Mouse (Mus musculus): ENCODE measurements at regions not wholly inside any gene's neighbourhood (a gene's known extent, or its start where the extent isn't known, plus 50 kb on each side); places are given as distances from the start of the nearest gene placed in this dataset.

DNA sequence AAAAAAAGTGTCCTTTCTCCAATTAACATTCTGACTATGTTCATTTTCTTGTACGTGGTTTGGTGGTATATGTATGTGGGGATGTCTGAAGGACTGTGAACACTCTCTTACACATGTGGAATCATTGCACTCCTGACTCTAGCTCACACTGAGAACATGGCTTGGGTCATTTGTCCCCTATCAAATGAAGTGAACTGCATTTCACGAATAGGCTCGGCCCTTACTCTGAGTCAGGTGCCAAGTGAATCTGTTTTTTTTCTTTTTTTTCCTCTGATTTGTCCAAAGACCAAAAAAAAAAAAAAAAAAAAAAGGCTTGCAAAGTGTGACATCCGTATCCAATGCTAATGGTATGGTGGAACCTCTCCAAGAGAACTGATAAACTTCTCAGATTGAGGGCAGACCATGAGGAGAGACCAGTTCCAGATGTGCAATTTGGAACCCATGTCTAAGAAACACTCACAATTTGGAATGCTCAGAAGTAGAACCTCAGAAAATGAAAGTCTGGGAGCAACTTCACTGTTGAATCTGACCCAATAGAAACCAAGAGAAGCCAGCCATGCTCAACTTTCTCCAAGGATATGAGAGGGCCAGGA lies 631.7 kb upstream of the Fam160b2 start:
- no peak for DNase-seq (ENCODE audit: low spot score in 2 of 2)

- no peak for DNase-seq (ENCODE audit: low spot score in 2 of 2)
Measured at GRCm38 (mm10) chr14:71230484-71231188, 631.0 kb upstream of the Fam160b2 start.

DNA sequence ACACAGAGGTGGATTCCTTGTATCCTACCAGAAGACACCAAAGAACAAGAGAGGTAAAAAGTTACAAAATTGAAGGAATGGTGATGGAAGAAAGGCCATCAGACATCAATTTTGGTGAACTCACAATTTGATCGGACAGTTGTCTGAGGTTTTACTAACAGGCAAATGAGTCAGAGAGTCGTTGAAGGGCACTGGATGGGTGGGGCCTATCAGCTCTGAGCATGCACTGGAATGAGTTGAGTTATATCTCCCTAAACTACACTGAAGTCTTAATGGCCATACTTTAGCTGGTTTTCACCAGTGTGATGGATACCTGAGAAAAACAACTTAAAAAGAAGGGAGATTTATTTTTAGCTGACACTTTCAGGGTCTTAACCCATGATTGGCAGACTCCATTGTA lies 630.3 kb upstream of the Fam160b2 start:
- no peak for DNase-seq (ENCODE audit: low spot score in 2 of 2)

- DNase-seq (ENCODE audit: low spot score in 2 of 2), result no peak
Measured at GRCm38 (mm10) chr14:71228894-71229446, 629.3 kb upstream of the Fam160b2 start.

- DNase-seq (ENCODE audit: low spot score in 2 of 2), result no peak
Measured at GRCm38 (mm10) chr14:71217041-71217440, 617.4 kb upstream of the Fam160b2 start.

GRCm38 (mm10) chr14:71211359-71211978 lies 611.8 kb upstream of the Fam160b2 start:
- DNase-seq (ENCODE audit: low spot score in 2 of 2), result no peak

DNA sequence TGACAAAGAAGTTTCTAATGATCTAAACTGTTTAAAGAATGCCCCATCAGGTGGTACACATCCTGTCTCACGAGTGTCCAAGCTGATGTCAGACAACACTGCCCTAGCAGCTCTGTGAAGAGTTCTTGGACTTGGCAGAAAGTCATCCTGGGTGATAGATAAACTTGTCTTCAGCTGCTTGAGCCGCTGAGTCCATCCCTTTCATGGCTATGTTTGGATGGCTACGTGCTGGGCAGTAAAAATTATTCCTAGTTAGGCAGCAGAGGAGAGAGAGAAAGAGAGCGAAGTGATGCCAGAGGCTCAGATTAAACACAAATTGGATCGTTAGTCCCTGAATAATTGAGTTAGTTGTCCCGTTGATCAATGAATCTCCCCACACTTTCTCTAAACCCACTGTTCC lies 603.8 kb upstream of the Fam160b2 start:
- DNase-seq (ENCODE audit: low spot score in 2 of 2), result no peak

- no peak for DNase-seq (ENCODE audit: low spot score in 2 of 2)
Measured at GRCm38 (mm10) chr14:71200917-71201316, 601.3 kb upstream of the Fam160b2 start.

DNA sequence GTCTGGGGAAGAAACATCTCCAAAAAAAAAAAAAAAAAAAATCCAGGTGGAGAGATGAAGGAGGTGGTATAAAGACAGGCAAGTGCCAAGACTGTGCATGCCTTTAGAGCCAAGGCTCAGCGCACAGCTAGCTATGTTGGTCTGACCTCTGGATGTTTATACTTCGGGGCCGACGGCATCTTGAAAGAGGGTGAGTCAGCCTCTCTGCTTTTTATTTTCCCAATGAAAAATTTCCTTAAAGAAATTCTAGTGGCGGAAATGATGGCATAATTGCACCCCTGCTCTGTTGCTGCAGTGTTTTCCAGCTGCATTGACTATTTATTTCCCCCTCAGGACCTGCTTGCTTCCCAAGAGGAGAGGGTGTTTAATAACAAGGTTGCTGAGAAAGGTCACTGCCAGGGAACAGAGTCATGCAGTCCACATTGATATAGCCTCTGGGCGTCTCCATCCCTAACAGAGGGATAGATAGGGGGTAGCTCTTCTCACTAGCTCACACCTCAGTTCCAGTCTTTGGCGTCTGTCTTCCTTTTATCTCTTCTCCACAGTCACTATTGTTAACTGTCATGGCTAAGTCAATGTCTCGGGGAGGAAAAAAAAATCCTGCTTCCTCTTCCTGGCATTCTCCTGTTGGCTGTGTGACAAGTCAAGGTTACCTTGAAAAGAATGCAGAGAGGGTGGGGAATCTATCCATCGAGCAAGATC lies 599.7 kb upstream of the Fam160b2 start:
- DNase-seq (ENCODE audit: low spot score in 2 of 2), result no peak

DNA sequence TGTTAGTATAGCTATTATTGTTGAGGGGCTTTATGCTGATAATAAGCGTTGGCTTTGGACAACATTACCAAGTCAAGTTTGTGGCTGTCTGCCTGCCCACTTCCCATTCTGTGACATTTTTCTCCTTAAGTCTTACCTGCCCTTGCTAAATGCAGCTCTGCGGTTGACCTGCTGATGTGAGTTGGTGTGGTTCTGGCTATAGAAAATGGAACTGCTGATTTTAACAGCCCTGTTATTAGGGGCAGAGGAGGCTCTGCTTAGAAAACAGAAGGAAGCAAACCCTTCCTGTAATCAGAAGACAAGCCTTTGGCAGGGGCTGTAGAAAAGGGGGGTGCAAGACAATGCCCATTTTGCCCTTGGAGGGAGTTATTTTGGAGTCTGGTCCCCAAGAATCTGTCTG lies 594.6 kb upstream of the Fam160b2 start:
- DNase-seq (ENCODE audit: low spot score in 2 of 2), result no peak

DNA sequence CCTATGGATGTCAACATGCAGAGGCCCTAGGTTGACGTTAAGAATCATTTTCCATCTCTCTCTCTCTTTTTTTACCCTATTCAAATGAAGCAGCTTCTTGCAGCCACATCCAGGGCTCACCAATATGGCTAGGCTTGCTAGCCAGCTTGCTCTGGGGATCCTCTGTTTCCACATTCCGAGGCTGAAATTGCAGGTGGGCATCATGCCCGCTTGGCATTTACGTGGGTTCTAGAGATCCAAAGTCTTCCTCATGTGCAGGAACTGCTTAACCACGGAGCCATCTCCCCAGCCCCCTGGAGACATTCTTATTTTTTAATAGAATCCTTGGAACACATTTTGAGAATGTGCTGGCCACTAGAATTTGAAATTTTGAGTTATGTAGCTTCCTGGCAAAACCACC lies 592.9 kb upstream of the Fam160b2 start:
- no peak for DNase-seq (ENCODE audit: low spot score in 2 of 2)

DNA sequence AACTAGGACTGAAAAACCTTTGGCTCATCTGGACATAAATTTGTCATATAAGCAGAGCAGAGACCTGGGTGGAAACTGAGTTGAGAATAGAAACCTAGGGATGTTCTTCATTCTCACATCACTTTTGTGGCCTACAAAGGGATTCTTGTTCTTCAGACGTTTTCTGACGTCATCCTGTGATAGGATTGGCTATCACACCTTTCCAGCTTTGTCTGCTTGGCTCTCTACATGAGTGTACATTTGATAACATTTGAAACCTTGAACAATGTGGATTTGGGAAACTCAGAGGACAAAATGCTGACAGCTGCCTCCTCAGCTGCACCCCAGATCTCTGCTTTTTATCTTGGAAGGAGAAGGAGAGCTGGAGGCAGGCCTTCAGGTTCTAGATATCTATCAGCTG lies 589.7 kb upstream of the Fam160b2 start:
- no peak for DNase-seq (ENCODE audit: low spot score in 2 of 2)

GRCm38 (mm10) chr14:71177341-71177740 lies 577.7 kb upstream of the Fam160b2 start:
- no peak for DNase-seq (ENCODE audit: low spot score in 2 of 2)

- no peak for DNase-seq (ENCODE audit: low spot score in 2 of 2)
Measured at GRCm38 (mm10) chr14:71174175-71174574, 574.5 kb upstream of the Fam160b2 start.

GRCm38 (mm10) chr14:71159556-71159955 lies 559.9 kb upstream of the Fam160b2 start:
- DNase-seq (ENCODE audit: low spot score in 2 of 2), result no peak

- no peak for DNase-seq (ENCODE audit: low spot score in 2 of 2)
Measured at GRCm38 (mm10) chr14:71142465-71142864, 542.8 kb upstream of the Fam160b2 start.

GRCm38 (mm10) chr14:71129771-71130211 lies 530.2 kb upstream of the Fam160b2 start:
- no peak for DNase-seq (ENCODE audit: low spot score in 2 of 2)

- peak in 1 of 2 experiments; percentile 1 for DNase-seq (ENCODE audit: low spot score in 2 of 2)
Measured at GRCm38 (mm10) chr14:71128495-71128894, 528.9 kb upstream of the Fam160b2 start.

- no peak for DNase-seq (ENCODE audit: low spot score in 2 of 2)
Measured at GRCm38 (mm10) chr14:71118681-71119080, 519.0 kb upstream of the Fam160b2 start.

GRCm38 (mm10) chr14:71115798-71116432 lies 516.3 kb upstream of the Fam160b2 start:
- no peak for DNase-seq (ENCODE audit: low spot score in 2 of 2)

DNA sequence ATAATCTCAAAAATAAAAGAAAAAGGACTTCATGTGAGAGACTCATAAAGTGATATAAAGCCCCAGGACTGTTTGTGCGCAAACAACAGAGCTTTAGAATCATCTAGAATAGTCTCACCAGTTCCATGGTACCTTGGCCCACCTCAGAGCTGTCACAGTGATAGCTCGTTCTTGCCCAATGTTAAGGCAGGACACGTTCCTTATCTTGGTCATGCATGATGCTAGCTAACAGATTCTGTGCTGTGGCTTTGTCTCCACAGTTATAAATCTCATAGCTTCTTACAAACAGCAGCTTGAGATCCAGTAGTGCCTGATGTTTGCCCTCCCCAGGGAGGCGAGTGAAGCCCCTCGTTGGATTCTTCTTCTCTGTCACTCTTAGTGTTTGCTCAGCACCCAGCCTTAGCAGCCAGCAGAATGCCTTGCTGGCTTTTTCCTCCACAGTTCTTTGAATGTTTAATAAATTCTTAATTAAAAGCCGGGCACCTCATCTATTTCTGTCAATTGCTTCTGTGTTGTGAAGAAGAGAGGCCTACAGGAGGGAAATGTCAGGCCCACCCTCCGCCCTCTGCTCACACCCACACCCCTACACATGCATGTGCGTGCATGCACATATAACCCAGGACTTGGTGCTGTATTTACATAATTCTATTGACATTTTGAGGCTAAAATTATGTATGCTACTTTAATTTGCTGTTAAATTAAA lies 515.6 kb upstream of the Fam160b2 start:
- DNase-seq (ENCODE audit: low spot score in 2 of 2), result no peak
